Mouse (Mus musculus): Measurements from ENCODE around the gene Vipr1. TPM values are rescaled to one million over a fixed set of nuclear protein-coding genes. Genes with fewer than 3 reads are reported as not detected.

Vipr1 gene
- polyA plus RNA-seq, 1 experiment from 2014 or later, result 0.51 TPM

DNA sequence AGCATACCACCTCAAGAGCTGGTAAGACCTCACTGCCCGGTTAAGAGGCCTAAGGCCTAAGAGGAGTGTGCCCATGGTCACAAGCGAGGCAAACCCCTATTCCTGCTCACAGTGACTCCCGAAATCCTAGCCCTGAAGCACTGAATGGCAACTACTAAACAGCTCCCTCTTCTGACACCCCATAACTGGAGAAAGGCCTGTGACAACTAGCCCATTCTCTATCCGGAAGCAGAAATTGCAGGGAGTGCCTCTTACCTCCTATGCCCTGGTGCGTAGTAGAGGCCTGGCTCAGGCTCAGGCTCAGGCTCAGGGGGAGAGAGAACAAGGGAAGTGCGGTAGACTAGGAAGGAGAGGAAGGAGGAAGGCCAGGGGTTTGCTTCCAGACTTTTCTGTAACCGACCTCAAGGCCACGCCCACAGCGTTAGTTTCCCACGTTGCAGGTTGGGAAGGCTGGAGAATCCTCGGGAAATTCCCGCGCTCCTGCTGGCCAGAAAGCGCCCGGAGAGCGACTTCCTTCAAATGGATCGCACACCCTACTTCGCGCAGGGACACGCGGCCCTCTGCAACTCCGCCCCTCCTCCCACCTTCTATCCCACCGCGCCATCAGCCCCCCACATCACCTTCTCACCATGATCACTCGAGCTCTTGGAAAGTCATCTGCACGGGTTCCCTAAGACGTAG, 1.1 kb upstream of the Vipr1 start:
- peak overlapping the region; percentile 90 for H3K4me2 ChIP-seq
- H3K4me3 ChIP-seq, result peak overlapping the region; percentile 53
- 11% methylated on average over 27 of the region's 27 CpGs for WGBS
- ATAC-seq (ENCODE audit: low FRiP score), result no peak
- H3K9me3 ChIP-seq, result no peaks in the 10 kb centered on the region
- no peak overlapping the region for H3K27ac ChIP-seq
- no peaks in the 10 kb centered on the region for H3K36me3 ChIP-seq
- peaks cover 76% of the 10 kb centered on the region for H3K27me3 ChIP-seq
- peak overlapping the region; percentile 69 for H3K9ac ChIP-seq
- peaks cover 26% of the 10 kb centered on the region for H3K4me1 ChIP-seq (replicated peaks)

DNA sequence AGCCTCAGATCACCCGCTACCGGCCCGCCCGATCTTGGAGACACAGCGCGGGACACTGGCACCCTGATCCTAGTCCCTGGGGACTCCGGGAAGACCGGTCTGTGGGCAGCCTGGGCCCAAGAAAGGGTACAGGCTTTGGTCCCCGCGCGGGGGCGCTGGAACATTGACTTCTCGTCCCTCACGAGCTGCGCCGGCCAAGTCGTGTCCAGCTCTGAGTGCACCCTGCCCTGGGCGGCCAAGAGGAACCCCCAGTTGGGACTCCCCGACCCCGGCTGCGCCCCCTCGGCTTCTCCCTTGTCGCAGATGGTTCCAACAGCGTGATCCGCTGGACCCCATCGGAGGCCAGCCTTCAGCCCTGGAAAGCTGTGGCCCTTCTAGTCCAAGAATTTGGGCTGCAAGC, 515 bp upstream of the Vipr1 start, which contains the start of gene Lyzl4:
Lyzl4 (minus strand) TSS at position 96 of the 400 bp plus-strand sequence.
- H3K27me3 ChIP-seq, result peaks cover 76% of the 10 kb centered on the region
- H3K4me1 ChIP-seq (replicated peaks), result peaks cover 26% of the 10 kb centered on the region
- ATAC-seq (ENCODE audit: low FRiP score), result peak; percentile 65
- no peaks in the 10 kb centered on the region for H3K9me3 ChIP-seq
- peak within 1 kb of the TSS; percentile 69 for H3K9ac ChIP-seq
- H3K4me3 ChIP-seq, result peak within 1 kb of the TSS; percentile 53
- H3K27ac ChIP-seq, result no peak within 1 kb of the TSS
- H3K4me2 ChIP-seq, result peak within 1 kb of the TSS; percentile 90
- H3K36me3 ChIP-seq, result no peaks in the 10 kb centered on the region
- under 1% methylated on average over 26 of the region's 26 CpGs for WGBS

DNA sequence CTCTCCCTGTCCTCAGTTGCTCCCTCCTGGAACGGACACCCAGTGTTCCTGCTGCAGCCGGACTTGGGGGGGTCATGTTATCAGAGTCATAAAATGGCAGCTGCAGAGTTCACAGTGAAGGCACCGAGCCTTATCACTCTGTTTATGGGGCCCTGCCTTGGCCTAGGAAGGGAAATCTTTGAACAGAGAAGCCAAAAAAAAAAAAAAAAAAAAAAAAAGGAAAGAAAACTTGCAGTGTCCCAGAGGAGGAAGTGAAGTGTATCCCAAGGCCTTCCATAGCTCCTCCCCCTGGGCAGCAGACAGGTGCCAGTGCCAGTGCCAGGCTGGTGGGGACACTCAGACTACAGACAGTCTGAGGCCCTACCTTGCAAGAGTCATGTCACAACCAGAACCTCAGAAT, 2.3 kb downstream of the Vipr1 start:
- Histone ChIP-seq H3K4me1 (replicated peaks) (peaks cover 23% of the 10 kb centered on the region), H3K27ac (no peak overlapping the region), H3K4me3 (no peak overlapping the region), H3K9ac (no peak overlapping the region), H3K9me3 (no peaks in the 10 kb centered on the region), H3K4me2 (no peak overlapping the region), H3K36me3 (no peaks in the 10 kb centered on the region), H3K27me3 (peaks cover 56% of the 10 kb centered on the region)
- WGBS, result 83% methylated on average over 3 of the region's 3 CpGs
- ATAC-seq (ENCODE audit: low FRiP score), result no peak

DNA sequence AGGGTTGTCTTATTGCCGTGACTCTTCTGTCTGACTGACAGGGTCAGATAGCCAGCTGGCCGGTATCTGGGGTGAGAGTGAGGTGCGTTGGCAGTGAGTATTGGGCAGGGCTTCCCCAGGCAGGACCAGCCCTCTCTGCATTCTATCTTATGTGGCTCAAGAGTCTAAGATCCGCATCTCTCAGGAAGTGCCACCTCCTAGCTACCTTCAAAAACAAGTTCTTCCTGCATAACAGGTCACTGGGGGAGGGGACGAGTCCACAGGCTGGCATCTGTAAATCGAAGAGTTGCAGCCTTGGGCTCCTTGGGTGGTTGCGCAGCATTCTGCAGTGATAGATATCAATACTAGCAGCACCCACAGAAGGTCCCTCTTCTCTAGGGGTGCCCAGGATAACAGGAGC, 4.5 kb downstream of the Vipr1 start:
- peaks cover 12% of the 10 kb centered on the region for H3K4me1 ChIP-seq (replicated peaks)
- peaks cover 34% of the 10 kb centered on the region for H3K27me3 ChIP-seq
- no peak overlapping the region for H3K9ac ChIP-seq
- WGBS, result 81% methylated on average over 7 of the region's 7 CpGs
- H3K27ac ChIP-seq, result no peak overlapping the region
- H3K4me3 ChIP-seq, result no peak overlapping the region
- ATAC-seq (ENCODE audit: low FRiP score), result no peak
- H3K9me3 ChIP-seq, result no peaks in the 10 kb centered on the region
- no peak overlapping the region for H3K4me2 ChIP-seq
- H3K36me3 ChIP-seq, result no peaks in the 10 kb centered on the region

DNA sequence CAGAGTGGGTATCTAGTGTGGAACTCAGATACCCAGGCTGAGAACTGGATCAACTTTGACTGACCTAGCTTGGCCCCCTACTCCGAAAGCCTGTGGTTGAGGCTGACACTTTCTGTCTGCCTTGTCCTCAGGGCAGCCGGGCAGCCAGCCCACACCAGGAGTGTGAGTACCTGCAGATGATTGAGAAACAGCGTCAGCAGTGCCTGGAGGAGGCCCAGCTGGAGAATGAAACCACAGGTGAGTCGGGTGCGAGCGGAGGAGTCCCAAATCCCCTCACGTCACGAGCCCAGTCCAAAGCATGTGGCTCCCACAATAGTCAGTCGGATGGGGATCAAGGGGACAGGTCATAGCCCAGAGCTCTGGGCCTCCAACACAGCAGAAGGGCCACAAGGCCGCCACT, 11.2 kb downstream of the Vipr1 start:
- no peak for ATAC-seq (ENCODE audit: low FRiP score)
- no peaks in the 10 kb centered on the region for H3K9me3 ChIP-seq
- no peaks in the 10 kb centered on the region for H3K27me3 ChIP-seq
- 90% methylated on average over 10 of the region's 10 CpGs for WGBS
- no peak overlapping the region for H3K4me2 ChIP-seq
- no peak overlapping the region for H3K27ac ChIP-seq
- no peaks in the 10 kb centered on the region; the same call in 1 of the 2 replicates for H3K4me1 ChIP-seq (replicated peaks)
- H3K36me3 ChIP-seq, result no peaks in the 10 kb centered on the region
- no peak overlapping the region for H3K9ac ChIP-seq
- H3K4me3 ChIP-seq, result no peak overlapping the region

DNA sequence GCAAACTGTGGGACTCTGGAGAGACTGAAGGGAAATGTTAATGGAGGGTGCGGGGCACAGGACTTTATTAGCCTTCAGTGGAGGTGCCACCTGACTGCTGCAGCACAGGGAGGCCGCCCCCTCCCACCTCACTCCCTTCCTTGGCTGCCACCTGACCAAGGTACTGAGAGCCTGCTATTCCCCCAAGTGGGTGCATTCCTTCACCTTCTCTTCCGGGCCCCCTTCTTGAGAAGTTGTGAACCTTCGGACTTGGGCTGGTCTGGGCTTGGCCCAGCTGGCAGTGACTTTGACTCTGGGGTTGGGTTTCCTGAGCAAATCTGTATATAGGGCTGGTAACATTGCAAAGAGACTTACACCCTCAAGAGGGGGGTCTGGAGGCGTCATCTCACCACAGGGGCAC, 13.8 kb downstream of the Vipr1 start:
- no peak overlapping the region for H3K4me2 ChIP-seq

DNA sequence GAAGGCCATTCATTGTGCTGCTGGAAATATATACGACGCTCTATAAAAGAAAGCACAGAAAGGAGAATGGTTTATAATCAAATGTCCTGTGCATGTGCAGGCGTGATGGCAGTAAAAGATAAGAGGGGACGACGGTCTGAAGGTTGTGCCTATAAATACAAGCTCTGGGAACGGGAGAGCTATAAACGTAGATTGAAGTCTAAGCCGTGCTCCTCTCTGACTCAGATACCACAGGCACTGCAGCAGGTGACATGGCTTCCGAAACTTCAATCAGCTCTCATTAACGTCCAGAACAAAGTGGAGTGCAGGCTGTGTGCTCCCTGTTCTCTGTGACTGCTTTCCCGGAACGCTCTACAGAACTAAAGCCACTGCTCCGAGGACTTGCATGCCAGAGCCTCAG, 14.6 kb downstream of the Vipr1 start:
- WGBS, result 75% methylated on average over 13 of the region's 13 CpGs
- Histone ChIP-seq H3K9me3 (no peaks in the 10 kb centered on the region), H3K4me3 (no peak overlapping the region), H3K9ac (no peak overlapping the region), H3K27ac (no peak overlapping the region), H3K36me3 (no peaks in the 10 kb centered on the region), H3K27me3 (0 out of 2 replicates have a peak, but pooled peaks cover 2% of the 10 kb centered on the region), H3K4me1 (replicated peaks) (no peaks in the 10 kb centered on the region; the same call in 1 of the 2 replicates), H3K4me2 (no peak overlapping the region)
- no peak for ATAC-seq (ENCODE audit: low FRiP score)

More for the DNA sequence above, 13.8 kb downstream of the Vipr1 start:
- Histone ChIP-seq H3K36me3 (no peaks in the 10 kb centered on the region), H3K27ac (no peak overlapping the region), H3K9me3 (no peaks in the 10 kb centered on the region), H3K27me3 (0 out of 2 replicates have a peak, but pooled peaks cover 2% of the 10 kb centered on the region), H3K4me3 (no peak overlapping the region), H3K4me1 (replicated peaks) (no peaks in the 10 kb centered on the region; the same call in 1 of the 2 replicates), H3K9ac (no peak overlapping the region)
- no peak for ATAC-seq (ENCODE audit: low FRiP score)
- WGBS, result 92% methylated on average over 5 of the region's 5 CpGs

DNA sequence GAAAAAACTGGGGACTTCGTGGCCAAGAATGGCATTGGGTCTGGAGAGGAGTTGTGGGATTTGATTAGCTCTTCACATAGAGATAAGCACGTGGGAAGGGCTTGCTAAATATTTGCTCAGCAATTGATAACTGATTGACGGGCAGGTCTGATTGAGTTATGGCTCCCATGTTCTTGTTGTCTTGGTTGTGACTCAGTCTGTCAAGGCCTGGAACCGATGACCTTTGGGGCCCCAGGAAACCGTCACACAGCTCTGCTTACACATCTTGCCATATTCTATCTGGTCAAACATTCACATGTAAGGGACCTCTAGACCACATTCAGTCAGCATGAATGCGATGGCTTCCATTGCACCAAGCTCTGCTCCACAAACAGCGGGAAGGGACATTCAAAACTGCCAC, 15.7 kb downstream of the Vipr1 start:
- H3K4me3 ChIP-seq, result no peak overlapping the region
- H3K27ac ChIP-seq, result no peak overlapping the region
- no peaks in the 10 kb centered on the region for H3K36me3 ChIP-seq
- no peaks in the 10 kb centered on the region; the same call in 1 of the 2 replicates for H3K4me1 ChIP-seq (replicated peaks)
- H3K27me3 ChIP-seq, result 0 out of 2 replicates have a peak, but pooled peaks cover 2% of the 10 kb centered on the region
- ATAC-seq (ENCODE audit: low FRiP score), result no peak
- no peak overlapping the region for H3K9ac ChIP-seq
- no peak overlapping the region for H3K4me2 ChIP-seq
- WGBS, result 86% methylated on average over 7 of the region's 7 CpGs
- H3K9me3 ChIP-seq, result no peaks in the 10 kb centered on the region

DNA sequence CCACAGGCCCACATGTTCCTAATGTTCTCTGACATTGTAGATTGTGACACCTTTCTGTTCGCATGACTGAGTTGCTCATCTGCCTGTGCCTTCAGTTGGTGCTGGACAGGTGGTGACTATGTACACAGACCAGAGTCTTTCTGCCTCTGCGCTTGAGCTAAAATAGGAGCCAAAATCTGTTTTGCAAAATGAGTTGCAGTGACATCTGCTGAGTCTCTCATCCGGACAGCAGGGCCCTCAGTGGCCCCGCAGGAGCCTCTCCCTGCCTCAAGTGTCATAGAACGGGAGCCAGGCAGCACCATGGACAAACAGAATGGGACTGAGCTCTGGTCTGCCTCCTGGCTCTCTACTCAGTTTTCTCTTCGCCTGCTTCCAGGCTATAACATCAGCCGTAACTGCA, 17.3 kb downstream of the Vipr1 start:
- H3K27ac ChIP-seq, result no peak overlapping the region
- 0 out of 2 replicates have a peak, but pooled peaks cover 6% of the 10 kb centered on the region for H3K27me3 ChIP-seq
- WGBS, result 81% methylated on average over 7 of the region's 7 CpGs
- H3K36me3 ChIP-seq, result no peaks in the 10 kb centered on the region
- ATAC-seq (ENCODE audit: low FRiP score), result no peak
- no peak overlapping the region for H3K9ac ChIP-seq
- H3K9me3 ChIP-seq, result no peaks in the 10 kb centered on the region
- H3K4me3 ChIP-seq, result no peak overlapping the region
- no peaks in the 10 kb centered on the region; the same call in 1 of the 2 replicates for H3K4me1 ChIP-seq (replicated peaks)
- no peak overlapping the region for H3K4me2 ChIP-seq

DNA sequence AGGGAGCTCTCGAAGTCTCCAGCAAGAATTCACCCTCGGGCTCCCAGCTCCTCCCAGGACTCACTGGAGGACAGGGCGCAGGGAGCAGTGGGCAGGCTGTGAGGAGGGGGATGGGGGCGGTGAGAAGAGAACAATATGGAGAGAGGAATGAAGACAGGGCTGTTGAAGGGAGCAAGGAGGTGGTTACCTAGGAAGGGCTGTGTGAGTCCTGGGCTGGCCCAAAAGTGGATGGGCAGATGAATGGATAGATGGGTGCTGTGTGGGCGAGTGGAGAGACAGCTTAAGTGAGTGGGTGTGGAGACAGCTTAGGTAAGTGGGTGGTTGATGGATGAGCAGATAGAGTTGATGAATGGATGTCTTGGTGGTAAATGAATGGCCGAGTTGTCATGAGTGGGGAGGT, 21.0 kb downstream of the Vipr1 start:
- Histone ChIP-seq H3K4me2 (no peak overlapping the region), H3K4me3 (no peak overlapping the region), H3K36me3 (no peaks in the 10 kb centered on the region), H3K27me3 (peaks cover 22% of the 10 kb centered on the region), H3K9ac (no peak overlapping the region), H3K27ac (no peak overlapping the region), H3K9me3 (no peaks in the 10 kb centered on the region), H3K4me1 (replicated peaks) (peaks cover 17% of the 10 kb centered on the region)
- no peak for ATAC-seq (ENCODE audit: low FRiP score)
- WGBS, result 74% methylated on average over 6 of the region's 6 CpGs

DNA sequence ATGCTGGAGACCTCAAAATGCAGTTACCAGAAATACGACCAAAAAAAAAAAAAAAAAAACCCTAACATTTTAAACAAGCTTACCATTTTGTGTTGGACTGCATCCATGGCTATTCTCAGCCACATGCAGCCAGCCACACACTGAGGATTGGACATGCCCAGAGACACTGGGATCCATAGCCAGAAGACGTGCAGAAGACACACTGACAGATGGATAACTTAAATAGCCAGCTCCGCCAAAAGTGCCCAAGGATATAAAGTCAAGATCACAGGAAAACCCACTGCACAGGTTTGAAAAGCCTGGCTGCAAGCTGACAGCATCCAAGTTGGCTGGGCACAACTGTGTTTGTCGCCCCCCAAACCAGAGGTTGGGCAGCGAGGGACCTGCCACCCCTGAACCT, 21.6 kb downstream of the Vipr1 start:
- no peak overlapping the region for H3K4me3 ChIP-seq
- no peak for ATAC-seq (ENCODE audit: low FRiP score)
- WGBS, result 85% methylated on average over 5 of the region's 5 CpGs

DNA sequence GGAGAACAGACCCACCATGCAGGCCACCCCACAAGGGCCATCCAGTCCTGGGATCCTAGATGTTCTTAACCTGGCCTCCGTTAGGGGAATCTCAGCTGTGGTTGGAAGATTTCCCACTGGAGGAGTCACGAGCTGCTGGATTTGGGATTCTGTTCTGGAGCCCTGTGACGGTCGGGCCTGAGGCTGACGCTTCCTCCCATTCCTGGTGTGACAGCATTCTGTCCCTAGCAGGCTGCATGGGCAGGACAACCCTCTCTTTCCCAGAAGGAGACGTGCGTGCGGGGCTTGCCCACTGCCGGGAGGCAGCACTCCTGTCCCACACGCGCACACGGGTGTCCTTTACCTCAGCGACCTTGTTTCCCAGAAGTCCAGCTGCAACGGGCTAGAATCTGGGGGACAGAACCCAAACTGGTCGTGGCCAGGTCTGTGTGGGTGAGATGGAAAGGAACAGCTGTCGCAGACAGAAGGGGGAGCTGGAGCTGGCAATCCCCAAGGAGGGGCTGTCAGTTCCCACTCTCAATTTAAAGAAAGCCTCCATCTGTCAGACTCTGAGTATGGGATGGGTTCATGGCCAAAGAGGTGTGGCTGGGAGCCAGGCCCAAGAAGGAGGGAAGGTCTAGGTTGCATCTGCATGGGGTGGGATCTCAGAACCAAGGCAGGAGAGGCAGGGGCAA, 24.6 kb downstream of the Vipr1 start:
- whole genome bisulfite sequencing, result 62% methylated on average over 16 of the region's 16 CpGs
- Histone ChIP-seq H3K36me3 (no peaks in the 10 kb centered on the region), H3K9me3 (no peaks in the 10 kb centered on the region), H3K27ac (peak overlapping the region; percentile 73), H3K27me3 (peaks cover 43% of the 10 kb centered on the region), H3K4me2 (no peak overlapping the region), H3K9ac (no peak overlapping the region), H3K4me1 (replicated peaks) (peaks cover 40% of the 10 kb centered on the region), H3K4me3 (no peak overlapping the region)
- ATAC-seq (ENCODE audit: low FRiP score), result peak; percentile 46; the same call in 1 of the 2 replicates

More for the DNA sequence above, 21.6 kb downstream of the Vipr1 start:
- Histone ChIP-seq H3K27me3 (peaks cover 28% of the 10 kb centered on the region), H3K9ac (no peak overlapping the region), H3K4me2 (no peak overlapping the region), H3K27ac (no peak overlapping the region), H3K4me1 (replicated peaks) (peaks cover 22% of the 10 kb centered on the region), H3K9me3 (no peaks in the 10 kb centered on the region), H3K36me3 (no peaks in the 10 kb centered on the region)
